Mouse (Mus musculus) megakaryocyte-erythroid progenitor cell, adult 5-6 weeks (primary cell): Measurements from ENCODE around the gene Dnaja2. TPM values are rescaled to one million over a fixed set of nuclear protein-coding genes. Genes with fewer than 3 reads are reported as not detected.

ENCODE experiments used
- ATAC-seq: replicated peaks from 2 replicates; pipeline ENCODE4 v1.8.0; 2016; ENCODE audit warnings: mild to moderate bottlenecking, inconsistent platforms; ENCODE audit not compliant: severe bottlenecking, poor library complexity, low FRiP score, low TSS enrichment
- total RNA-seq, 2 experiments: library from RNA; stranded (forward) in 1 of 2; stranded (reverse) in 1 of 2; fragments of 200-1000, 215-1000 nt in 1 of 2; fragments of >200 nt in 1 of 2; fragmentation: Nextera tagmentation in 1 of 2; gene quantifications; 2 replicates each; pipeline ENCODE4 v1.2.3; 2014 to 2017

Gene Dnaja2
- total RNA-seq, 2 experiments from 2014 or later = 100 to 139 TPM

DNA sequence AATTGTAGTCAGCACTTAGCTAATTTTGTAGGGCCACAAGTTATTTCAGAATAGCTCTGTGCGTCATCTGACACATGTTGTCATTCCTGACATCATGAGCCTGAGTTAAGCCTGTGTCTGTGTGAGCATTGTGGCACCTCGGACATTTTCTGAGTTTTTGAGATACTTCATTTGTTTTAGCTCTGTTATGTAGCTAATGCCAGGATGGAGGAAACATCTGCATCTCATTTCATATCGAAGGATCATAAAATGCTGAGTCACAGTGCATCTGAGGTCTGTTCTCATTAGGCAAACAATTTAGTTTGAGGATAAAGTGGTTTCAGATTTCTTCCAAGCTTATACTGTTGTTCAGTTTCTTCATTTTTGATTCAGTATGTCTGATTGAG, 2.5 kb upstream of the Dnaja2 start:
- ATAC-seq = no peak

DNA sequence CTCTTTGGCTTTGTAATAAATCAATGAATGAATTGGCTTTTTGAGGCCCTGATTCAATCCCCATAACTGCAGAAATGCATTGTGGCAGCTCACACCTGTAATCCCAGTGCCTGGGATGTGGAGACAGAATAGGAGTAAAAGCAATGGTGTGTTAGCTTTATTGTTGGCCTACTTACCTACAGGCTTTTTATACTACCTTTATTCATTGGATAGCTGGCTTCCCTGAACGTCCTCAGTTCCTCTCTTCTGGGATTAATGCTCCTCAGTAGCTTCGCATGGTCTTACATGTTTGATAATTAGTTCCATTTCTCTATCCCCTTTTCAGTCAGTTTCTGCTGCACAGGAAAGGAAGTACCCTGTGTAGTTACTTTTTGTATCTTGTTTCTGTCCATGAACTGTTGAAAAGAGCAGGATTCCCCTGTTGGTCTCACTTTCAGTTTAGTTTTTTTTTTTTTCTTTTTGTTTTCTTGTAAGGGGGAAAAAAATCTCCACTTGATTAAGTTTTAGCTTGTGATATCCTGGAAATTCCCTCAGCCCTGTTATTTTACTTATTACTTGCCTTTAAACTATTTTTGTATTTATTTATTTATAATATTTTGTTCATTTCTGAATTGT, 1.9 kb upstream of the Dnaja2 start:
- ATAC-seq = no peak

DNA sequence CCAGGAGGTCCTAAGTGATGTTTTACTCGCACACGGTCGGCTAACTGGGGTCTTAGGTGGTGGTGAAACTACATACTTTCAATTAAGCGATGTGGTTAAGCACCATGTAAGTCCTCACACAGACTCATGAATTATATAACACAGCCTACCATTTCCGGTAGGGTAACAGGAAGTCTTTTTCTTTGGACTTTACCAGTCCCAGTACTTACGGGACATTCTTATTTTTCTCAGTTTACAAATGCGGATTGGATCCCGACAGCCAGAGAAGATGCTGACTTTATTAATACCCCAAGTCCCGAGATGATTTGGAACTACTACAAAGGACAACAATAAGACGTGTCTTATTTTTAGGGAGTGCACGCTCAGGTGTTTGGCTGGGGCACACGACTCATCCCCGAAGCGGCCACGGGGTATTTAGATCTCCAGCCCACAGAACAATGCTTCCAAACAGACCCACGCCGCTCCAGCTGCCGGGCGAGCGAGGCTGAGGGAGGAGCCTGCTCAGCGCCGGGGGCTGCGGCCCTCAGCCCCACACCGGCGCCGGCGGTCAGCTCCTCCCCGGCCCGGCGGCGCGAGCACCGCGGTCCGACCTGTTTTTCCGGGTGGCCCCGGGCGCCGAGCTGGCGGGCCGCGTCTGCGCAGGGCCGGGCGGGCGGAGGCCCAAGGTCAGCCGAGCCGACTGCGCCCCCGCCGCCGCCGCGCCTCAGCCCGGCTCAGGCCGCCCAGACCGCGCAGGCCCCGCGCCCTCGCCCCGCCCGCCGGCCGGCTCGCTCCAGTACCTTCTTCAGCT, 558 bp downstream of the Dnaja2 start:
- peak; percentile 46 for ATAC-seq

DNA sequence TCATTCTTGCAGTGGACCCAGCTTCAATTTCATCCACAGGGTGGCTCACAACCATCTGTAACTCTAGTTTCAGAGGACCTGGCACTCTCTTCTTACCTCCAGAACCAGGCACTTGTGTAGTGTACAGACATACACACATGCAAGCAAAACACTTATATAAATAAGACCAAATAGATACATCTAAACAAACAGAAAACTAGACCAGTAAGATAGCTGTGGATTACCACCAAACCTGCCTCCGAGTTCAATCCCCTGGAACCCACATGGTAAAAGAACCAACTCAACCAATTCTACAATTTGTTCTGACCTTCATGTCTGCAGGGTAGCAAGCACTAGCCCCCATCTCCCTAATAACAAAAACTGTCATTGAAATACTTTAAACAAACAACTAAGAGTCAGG, 3.2 kb downstream of the Dnaja2 start:
- ATAC-seq = no peak

DNA sequence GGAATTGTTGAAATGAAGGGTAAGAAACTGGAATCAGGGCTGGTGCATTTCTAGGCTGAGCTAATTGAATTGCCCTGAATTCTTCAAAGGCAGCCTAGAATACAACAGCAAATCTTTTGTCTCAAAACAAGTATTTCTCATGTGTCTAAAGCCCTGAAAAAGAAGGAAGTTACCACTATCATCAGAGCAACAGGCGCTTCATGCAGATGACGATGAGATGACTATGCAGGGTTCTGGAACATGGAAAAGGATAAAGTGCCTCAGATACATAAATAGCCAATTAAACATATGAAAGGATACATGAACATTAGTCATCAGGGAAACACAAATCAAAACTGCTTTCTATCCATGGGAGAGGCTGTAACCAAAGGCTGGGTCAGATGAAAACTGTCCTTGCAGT, 18.8 kb downstream of the Dnaja2 start:
- no peak for ATAC-seq

DNA sequence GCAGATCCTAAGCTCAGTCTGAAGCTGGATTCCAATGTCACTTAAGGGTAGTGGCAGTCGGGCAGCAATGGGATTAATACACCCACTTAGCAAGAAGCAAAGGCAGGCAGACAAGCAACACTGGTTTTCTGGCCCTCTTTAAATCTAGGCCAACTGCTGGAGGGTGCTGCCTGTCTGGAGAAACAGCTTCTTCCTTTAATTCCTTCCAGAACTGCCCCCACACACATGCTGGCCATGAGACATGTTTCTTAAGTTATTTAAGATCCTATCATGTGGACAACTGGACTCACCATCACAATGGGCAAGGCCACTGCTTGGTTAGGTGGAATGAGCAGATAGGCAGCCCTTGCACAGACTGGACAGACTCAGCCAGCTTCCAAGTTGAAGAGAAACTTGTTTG, 21.0 kb downstream of the Dnaja2 start:
- no peak for ATAC-seq

DNA sequence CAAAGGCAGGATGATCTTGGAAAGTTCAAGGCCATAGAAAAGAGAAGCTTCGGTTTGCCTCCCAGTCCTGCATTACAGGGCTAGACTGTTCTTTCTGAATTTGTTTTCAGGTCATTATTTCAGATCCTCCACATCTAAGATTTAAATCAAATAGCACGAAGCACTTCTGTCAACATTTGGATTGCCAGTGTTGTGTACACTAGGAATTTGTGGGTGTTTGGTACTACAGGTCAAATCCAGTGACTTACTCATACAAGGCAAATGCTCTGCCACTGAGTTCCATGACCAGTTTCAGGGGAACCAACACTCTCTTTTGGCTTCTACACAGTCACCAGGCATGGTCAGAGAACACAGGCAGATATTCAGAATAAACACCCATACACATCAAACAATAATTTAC, 21.7 kb downstream of the Dnaja2 start:
- ATAC-seq = no peak

DNA sequence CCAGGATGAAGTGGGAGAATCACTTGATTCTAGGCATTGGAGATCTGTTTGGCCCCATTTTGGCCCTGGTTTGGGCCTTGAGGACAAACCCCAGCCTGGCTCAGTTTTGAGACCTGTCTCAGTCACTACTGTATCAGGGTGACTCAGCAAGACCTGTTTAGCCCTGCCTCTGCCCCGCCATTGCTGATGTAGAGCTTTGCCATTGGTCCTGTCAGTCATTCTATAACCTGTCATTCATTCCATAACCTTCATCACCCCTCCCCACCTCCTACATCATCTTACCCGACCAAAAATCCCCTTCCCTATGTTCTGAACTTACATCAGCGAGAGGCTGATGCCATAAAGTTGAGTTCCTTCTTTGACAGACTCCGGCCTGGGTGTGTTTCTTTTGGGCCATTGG, 22.3 kb downstream of the Dnaja2 start:
- ATAC-seq = no peak

DNA sequence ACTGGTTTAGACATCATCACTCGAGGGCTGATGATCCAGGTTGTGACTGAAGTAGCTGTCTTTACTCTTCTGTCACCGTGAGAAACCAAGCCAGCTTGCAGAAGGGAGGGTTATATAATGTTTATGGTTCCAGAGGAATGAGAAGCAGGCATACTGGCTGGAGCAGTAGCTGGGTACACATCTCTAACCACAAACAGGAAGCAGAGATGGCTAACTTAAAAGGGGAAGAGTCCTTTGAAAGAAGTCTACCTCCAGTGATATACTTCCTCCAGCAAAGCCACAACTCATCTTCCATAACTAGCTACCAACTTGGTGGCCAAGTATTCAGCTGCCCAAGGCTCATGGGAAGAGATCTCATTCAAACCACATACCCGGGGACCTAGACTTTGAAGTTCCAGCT, 23.7 kb downstream of the Dnaja2 start:
- no peak for ATAC-seq

DNA sequence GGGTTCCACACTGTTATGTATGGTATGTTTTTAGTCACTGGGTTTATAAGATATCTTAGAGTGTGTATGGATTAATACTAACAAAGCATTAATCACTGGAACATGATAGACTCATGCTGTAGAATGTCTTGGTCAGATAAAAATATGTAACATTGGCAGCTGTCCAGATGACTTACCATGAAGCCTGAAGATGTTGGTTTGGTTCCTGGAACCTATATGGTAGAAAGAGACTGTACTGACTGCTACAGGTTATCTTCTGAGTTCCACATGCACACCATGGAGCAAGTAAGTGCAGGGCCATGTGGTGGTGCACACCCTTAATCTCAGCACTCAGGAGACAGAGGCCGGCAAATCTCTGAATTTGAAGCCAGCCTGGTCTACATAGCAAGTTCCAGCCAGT, 24.4 kb downstream of the Dnaja2 start:
- ATAC-seq = peak; percentile 92

DNA sequence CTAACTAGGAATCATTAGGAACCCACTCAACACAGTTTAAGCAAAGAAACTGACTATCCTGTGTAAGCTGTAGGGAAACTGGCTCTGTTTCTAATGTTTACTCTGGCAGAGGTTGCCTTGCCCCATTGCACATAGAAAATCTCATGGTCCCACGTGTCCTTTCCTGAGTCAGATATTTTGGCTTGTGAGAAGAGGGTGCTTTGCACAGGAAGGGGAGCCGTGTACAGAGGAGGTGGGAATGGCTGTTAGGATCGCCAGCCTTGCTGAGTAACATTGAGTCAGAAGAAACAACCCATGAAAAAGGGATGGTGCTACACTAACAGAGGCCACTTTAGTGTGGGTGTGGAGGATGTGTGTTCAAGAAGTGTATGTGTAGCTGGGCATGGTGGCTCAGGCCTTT, 26.2 kb downstream of the Dnaja2 start:
- no peak for ATAC-seq

DNA sequence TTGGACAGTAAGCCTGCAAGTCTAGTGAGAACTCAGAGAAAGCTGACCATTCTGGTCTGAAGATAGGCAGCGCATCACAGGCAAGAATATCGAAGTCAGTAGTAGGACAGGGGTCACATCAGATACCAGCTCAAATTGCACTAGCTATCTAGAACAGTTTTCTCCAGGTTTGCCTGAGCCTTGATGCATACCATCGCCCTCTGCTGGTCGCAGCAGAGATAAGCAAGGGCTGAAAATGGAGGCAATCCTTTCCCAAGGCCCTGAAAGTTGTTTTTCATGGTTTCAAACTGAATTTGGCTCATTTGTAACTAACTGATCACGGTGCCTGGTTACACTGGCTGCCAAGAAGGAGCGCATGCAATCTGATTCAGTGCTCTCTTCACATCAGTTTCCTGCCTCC, 29.0 kb downstream of the Dnaja2 start:
- ATAC-seq = peak; percentile 78

DNA sequence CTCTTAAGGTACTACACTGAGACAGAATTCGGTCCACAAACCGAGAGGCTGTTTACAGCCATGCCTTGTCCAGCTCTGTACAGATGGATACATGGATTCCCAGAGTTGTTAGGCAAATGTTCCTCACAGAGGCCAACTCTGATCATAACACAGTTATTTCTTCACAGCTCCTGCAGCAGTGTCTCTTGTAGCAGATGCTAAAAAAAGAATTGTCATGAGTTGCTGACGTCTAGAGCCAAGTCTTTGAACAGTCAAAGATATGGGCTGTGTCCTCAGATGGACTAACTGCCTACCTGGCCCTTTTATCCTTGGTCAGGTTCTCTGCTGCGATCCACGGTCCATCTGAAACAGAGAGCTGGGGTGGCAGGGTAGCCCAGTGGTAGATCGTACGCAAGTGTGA, 31.1 kb downstream of the Dnaja2 start:
- ATAC-seq = no peak

DNA sequence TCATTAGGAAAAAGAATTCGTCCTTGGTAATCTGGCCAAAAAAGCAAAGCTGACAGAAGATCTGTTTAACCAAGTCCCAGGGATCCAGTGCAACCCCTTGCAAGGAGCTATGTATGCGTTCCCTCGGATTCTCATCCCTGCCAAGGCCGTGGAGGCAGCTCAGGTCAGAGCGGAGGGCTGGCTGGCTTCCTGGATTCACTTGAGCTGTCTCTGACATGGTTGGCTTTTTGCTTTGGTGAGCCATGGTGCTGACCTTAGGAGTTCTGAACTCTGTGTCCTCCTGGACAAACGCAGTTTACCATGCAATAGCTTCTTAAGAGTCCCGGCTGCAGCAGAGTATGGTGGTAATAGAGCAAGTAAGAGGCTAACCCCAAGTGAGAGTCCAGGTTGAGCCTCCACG, 33.8 kb downstream of the Dnaja2 start:
- no peak for ATAC-seq

DNA sequence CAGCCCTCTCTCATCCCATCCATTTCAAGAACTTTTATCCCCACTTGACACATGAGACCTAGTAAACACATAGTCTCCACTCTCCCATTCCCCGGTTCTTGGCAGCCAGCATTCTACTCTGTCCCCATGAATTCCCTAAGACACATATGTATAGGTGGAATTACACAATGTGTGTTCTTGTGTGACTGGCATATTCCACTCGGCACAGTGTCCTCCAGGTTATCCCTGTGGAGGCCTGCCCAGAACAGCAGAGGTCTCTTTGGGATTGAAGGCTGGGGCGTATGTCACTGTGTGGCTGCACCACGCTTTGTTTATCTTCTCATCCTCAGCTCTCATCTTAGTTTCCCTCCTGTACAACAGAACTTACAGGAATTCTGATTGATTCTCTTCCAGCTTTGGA, 34.6 kb downstream of the Dnaja2 start:
- no peak for ATAC-seq

DNA sequence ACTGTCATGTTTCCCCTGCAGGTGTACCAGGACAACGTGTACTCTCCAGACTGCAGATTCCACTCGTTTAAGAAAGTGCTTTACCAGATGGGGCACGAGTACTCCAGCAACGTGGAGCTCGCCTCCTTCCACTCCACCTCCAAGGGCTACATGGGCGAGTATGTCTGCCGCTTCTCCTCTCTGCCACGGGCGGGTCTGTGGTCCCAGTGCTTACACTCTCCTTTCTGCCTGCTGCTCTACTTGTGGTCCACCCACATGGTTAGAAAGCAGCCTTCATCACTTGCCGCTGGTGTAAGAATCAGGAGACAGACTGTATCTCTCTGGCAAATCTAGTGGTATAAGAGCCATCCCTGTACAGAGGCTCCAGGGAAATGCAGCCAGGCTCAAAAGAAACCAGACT, 37.2 kb downstream of the Dnaja2 start:
- ATAC-seq = no peak

DNA sequence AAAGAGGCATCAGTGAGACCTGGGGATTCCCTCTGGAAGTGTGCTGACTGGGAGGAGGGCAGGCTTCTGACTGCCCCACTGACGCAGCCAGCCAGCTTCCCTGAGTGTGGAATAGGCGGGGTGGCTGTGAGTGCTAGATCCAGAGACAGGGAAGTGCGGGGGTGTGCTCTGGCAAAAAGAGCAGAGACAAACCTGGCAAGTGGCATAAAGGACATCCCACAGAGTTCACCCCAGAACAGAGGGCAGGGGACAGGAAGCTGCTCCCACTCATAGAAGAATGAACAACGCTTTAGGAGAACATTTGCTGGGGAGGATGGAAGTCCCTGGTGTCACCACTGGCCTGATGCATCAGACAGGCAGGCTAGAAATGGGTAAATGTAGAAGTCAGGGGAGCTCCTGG, 37.8 kb downstream of the Dnaja2 start:
- ATAC-seq = no peak

DNA sequence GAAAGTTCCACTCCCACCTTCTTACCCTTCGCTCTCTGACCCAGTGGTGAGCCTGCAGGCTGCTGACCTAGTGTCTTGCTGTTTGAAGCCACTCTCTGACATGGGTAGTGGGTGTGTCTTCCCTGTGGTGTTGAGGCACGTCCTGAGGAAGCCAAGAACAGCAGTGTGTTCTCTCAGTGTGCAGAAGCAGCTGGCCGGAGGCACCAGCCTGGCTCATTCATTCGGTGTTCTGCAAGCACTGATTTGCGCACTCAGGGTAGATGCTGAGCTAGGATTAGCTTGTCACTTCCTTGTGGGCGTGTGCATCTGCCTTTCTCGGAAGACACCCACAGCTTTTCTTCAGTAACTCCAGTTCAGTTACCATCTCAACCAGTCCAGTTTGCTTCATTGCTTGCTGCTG, 39.8 kb downstream of the Dnaja2 start:
- no peak for ATAC-seq

DNA sequence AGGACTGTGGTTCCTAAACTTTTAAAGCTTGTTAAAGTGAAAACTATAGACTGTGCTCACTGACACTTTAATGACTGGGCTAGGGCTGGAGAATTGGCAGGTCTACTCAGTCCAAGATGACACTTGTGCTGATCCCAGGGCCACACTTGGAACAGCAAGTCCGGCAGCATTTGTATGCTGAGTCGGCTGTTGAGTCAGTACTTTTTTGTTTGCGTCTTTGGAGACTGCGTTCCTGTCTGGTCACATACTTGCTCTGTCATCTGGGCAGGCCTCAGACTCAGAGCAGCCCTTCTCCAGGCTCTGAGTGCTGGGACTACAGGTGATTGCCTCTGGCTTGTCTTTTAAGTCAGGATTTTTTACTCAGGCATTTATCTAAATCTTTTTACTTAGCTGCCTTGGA, 41.9 kb downstream of the Dnaja2 start:
- ATAC-seq = no peak

DNA sequence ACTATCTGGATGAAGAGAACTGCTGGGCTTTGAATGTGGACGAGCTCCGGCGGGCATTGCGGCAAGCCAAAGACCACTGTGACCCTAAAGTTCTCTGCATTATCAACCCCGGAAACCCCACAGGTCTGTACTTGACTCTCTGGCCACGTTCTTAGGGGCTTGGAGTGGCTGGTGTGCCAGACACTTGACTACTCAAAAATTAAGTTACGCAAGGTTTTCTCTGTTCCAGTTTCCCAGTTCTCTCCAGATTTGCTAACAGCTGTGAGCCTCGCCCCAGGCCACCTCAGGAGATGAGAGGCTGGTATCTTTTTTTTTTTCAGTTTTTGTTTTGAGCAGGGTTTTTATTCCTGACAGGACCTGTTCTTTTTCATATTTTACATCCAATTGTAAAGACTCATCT, 42.9 kb downstream of the Dnaja2 start:
- ATAC-seq = no peak

DNA sequence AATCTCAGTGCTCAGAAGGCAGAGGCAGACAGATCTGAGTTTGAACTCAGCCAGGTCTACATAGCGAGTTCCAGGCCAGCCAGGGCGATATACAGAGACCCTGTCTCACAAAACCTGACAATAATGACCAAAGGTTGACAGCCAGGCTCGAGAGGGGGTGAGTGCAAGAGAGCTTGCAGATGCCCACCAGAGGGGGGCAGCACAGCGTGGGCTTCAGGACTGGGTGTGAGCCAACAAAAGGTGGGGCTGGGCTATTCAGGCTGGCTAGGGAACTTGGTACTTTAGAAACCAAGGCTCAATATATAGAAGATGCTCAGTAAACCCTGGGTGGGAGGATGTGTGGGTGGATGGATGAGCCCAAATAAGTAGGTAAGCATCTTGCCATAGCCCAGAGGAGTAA, 46.5 kb downstream of the Dnaja2 start:
- no peak; the same call in 1 of the 2 replicates for ATAC-seq
